Mouse (Mus musculus): Measurements from ENCODE around the gene Cd82.

Cd82 gene

GRCm38 (mm10) chr2:93461869-93462714 is 848 bp downstream of the Cd82 start:
- DNase-seq (ENCODE audit: low spot score), result peak; percentile 99

- DNase-seq (ENCODE audit: low spot score), result no peak
Measured at GRCm38 (mm10) chr2:93460786-93461469, 2.0 kb downstream of the Cd82 start.

DNA sequence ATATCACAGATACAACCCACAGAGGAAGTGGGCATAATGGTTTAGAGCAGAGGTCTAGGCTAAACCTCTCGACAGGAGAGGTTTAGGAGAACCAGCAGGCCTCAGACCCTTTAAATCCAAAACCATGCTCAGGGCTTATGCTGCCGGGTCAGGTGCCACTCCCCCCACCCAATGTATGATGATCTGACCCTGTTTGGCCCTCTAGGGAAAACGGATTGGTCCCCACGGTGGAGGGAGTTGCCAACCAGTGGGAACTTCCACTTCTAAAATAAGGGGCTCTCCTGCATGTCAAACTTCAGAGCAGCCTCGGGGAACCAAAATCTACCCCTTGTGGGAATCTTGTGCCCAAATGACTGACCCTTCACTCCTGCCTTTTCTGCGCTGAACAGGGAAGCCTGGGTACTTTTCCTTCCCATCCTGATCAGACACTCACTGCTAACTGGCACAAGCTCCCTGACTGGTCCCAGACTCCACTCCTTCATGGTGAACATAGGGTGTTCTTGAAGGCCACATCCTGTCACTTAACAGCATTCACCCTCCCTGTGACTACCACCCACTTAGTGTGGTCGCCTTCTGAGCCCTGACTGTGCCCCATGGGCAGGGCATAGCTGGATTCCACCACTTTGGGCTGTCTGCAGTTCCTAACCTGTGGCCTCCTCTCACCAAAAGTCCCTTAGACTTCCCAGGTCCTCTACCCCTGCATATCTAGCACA is 3.6 kb downstream of the Cd82 start:
- DNase-seq (ENCODE audit: low spot score), result no peak

GRCm38 (mm10) chr2:93458332-93459207 is 4.4 kb downstream of the Cd82 start:
- no peak for DNase-seq (ENCODE audit: low spot score)

GRCm38 (mm10) chr2:93457426-93458130 is 5.4 kb downstream of the Cd82 start:
- no peak for DNase-seq (ENCODE audit: low spot score)

GRCm38 (mm10) chr2:93456140-93456539 is 6.8 kb downstream of the Cd82 start:
- no peak for DNase-seq (ENCODE audit: low spot score)

DNA sequence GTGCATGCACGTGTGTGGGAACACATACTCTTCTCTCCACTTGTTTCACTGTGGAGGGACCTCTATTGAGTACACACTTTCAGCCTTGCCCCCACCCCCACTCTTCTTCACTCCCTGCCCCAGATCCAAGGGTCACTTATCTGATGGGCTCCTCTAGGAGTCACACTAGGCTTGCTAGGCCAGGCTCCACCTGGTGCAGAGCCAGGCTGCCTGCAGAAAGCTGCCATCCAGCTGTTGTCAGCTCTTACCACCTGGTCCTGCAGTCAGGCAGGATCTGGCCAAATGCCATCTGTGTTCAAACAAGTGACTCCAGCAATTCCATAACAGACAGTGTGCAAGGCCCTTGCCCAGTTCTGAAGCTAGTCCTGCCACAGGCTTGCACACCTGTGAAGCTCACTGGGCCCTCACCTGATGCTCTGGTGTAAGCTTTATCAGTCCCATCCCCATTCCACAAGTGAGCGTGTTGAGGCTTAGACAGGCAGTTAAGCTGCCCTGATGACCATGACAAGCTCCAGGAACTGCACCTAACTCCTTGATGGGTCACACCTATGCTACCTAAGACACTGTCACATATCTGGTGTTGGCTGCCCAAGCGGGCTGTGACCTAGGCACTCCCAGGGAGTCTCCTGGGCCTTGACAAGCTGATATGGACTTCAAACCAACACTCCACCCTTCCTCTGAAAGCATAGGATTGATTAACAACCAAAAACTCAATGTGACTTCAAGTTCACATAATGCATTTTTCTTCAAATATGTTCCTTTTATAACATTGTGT is 7.9 kb downstream of the Cd82 start:
- DNase-seq (ENCODE audit: low spot score), result no peak

- DNase-seq (ENCODE audit: low spot score), result no peak
Measured at GRCm38 (mm10) chr2:93454334-93454733, 8.6 kb downstream of the Cd82 start.

GRCm38 (mm10) chr2:93453046-93453445 is 9.9 kb downstream of the Cd82 start:
- DNase-seq (ENCODE audit: low spot score), result no peak

DNA sequence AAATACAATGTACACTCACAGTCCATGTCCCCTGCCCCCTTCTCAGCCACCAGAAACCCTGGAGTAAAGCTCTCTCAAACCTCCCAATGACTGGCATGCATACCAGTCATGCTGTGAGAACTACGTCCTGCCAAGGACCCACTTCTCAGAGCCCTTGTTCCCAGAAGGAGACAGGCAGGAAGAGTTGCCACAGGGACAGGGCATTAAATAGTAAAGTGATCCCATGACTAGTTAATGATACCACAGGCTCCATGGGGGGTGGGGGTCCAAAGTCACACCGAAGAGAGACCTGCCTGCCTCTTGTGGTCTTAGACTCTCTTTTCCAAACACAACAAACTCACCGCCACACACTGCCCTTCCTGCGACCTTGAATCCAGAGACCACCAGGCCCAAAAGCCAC is 10.4 kb downstream of the Cd82 start:
- no peak for DNase-seq (ENCODE audit: low spot score)

GRCm38 (mm10) chr2:93452057-93452456 is 10.9 kb downstream of the Cd82 start:
- no peak for DNase-seq (ENCODE audit: low spot score)

DNA sequence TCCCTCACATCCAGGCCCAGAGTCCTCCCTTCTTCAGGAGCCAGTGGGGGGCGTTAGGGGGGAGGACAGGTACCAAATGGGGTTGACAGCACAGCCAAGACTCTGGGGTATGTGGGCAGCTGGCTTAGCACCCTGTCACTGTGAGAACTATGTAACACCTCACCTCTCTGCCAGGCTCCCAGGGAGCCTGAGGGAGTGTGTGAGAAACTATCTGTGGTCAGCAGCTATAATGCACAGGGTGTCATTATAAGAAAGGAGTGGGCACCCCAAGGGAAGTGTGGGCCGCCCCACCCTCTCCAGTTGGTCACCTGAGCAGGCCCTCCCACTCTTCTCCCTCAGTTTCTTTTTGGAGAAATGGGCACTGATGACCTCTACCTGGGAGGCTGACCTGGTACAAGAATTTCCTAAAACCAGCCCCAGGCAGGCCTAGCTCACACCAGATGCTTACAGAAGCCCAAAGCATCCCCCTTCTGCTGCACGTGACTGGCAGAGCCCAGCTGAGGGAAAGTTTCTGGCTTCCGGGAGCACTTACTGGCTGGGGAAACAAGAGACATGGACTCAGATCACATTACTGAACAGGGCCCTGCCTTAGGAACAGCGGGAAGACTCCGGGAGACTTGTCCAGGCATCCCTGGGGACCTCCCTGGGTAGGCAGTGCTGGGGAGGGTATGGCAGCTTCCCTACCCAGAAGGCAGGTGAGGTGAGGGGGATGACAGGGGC is 11.6 kb downstream of the Cd82 start:
- no peak for DNase-seq (ENCODE audit: low spot score)

DNA sequence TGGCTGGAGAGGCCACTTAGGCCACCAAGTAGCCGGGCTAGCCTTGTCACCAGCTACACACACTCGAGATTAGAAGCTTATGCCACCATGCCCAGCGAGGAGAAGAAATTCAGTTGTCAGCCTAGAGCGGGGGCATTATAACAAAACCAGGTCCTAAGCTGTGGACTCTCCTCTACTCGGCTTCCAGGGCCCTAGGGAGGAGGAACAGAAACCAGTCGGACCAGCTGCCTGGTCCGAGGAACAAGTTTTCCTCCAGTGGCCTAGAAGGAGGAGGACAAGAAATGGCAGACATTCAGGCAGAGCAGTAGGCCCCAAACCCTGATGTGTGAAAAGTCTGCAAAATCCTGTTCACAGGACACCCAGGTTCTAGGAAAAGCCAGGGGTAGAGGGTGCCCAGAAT is 12.2 kb downstream of the Cd82 start:
- DNase-seq (ENCODE audit: low spot score), result no peak

- no peak for DNase-seq (ENCODE audit: low spot score)
Measured at GRCm38 (mm10) chr2:93449657-93450056, 13.3 kb downstream of the Cd82 start.

GRCm38 (mm10) chr2:93448774-93449173 is 14.2 kb downstream of the Cd82 start:
- DNase-seq (ENCODE audit: low spot score), result no peak

GRCm38 (mm10) chr2:93447500-93448249 is 15.3 kb downstream of the Cd82 start:
- peak; percentile 40 for DNase-seq (ENCODE audit: low spot score)

DNA sequence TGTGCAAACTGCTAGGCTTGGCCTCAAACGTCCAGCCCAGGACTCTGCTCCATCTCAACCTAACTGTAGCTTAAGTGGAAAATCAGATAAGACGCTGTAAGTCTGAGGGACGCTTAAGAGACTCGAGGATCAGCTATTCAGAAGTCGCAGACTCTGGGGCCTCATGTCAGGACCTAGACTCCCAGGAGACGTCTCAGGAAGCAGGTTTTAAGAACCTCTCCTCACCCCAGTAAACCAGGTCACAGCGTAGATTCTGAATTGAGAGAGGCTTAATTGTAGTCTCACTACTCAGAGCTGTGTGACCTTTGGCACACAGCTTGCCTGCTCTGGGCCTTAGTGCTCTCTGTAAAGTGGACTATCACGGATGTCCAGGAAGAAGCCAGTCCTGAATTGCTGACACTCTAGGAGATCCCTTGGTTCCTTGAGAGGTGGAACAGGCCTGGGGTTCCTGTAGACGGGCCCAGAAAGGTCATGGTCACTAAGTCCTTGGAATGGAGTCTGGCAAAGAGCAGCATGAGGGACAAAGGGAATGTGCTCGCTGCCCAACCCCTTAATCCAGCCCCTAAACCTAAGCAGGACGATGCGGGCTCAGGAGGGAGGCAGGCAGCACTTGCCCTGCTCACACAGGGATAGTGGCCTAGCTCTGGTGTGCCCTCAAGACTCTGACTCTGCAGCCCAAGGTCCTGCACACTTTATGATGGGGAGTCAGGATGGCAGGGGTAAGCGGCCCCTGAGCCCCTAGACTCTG is 16.2 kb downstream of the Cd82 start:
- no peak for DNase-seq (ENCODE audit: low spot score)

DNA sequence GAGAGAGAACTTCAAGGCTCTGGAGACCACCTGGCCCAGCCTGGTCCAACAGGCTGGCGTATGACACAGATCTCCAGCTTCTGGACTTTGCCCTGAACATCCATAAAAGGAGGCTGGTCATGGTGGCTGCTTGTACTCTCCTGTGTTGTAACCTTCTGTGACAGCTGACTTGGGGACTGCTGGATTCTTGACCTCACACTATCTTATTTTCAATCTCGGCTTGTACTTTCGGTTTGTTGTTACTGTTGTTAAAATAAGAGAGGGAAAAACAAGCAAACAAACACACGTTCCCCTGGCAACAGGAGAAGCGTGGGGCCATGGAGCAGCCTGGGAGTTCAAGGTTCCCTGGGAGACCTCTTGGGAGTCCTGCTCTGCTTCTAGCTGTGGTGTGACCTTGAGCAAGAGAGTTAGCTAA is 17.7 kb downstream of the Cd82 start:
- DNase-seq (ENCODE audit: low spot score), result no peak

All from ovary, adult 18-20 months (tissue).